Mouse (Mus musculus) spleen, adult 10 weeks (tissue): ENCODE measurements around the gene Gpc4. TPM values are rescaled to one million over a fixed set of nuclear protein-coding genes. Genes with fewer than 3 reads are reported as not detected.

Source experiments
- polyA plus RNA-seq: library from polyadenylated mRNA; stranded (reverse); fragments of 350-450 nt; fragmentation: Illumina TruSeq; extraction: RNeasy Lipid Tissue Mini Kit (QIAGEN cat#74804); gene quantifications from one replicate; pipeline ENCODE4 v1.2.3, GENCODE M21; 2015; ENCODE audit warnings: low replicate concordance; ENCODE audit not compliant: insufficient read depth

Gpc4 gene
- 5.5 TPM for polyA plus RNA-seq

GRCm38 (mm10) chrX:52164738-52165554 is at the start of gene Gpc4:
TSS of gene Gpc4 (minus strand) at chrX:52165252.

Other genes with a start within 250 kb of the Gpc4 start
- not detected for gene 1700080O16Rik, start 192.5 kb downstream of the Gpc4 start, polyA plus RNA-seq